Mouse (Mus musculus) urinary bladder, postnatal 36 days (tissue): Measurements from ENCODE around the gene Abca1.

Experiments used
- DNase-seq, 2 experiments: peaks; one replicate each; pipeline ENCODE4 v3.0.0; 2022; ENCODE audit warnings: low spot score in 2 of 2, mixed read lengths in 1 of 2

Abca1 gene

DNA sequence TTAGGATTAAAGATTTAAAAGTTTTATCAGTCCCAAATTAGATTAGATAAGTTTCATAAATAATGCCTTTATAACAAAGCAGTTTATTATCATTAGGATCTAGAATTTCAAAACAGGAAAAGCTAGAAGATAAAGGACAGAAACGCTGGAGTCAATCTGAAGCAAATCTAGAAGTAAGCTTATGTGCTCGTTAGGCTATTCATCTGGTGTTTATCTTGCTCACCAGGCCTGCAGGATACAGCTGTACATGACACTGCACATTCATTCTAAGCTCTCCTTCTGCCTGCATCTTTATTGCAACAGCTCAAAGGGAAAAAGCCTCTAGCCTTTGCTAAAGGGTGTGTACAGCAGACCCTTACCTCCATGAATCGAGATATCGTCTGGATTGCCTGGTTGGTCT, 74.1 kb downstream of the Abca1 start:
- no peak for DNase-seq

GRCm38 (mm10) chr4:53083071-53083470, 76.6 kb downstream of the Abca1 start:
- no peak for DNase-seq

DNA sequence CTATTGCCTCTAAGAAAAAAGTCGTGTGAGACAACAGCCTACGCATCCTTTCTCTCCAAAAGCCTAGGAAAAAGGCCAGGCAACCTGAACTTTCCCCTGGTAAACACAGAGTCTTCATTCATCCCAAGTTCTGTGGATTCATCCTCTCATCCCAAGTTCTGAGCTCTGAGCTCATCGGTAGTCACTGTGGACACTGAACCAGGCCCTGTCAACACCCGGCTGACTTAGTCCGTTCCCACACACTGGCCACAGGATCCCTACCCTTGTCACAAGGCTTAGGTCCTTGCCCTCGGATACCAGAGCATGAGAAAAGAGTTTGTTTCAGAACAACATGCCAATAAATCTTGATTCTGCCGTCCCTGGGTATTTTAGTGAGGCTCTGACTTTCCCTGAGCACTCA, 77.2 kb downstream of the Abca1 start:
- no peak for DNase-seq

GRCm38 (mm10) chr4:53081851-53082250, 77.8 kb downstream of the Abca1 start:
- no peak for DNase-seq

- DNase-seq: no peak
Measured at GRCm38 (mm10) chr4:53080290-53080689, 79.4 kb downstream of the Abca1 start.

- no peak for DNase-seq
Measured at GRCm38 (mm10) chr4:53078793-53079310, 80.8 kb downstream of the Abca1 start.

DNA sequence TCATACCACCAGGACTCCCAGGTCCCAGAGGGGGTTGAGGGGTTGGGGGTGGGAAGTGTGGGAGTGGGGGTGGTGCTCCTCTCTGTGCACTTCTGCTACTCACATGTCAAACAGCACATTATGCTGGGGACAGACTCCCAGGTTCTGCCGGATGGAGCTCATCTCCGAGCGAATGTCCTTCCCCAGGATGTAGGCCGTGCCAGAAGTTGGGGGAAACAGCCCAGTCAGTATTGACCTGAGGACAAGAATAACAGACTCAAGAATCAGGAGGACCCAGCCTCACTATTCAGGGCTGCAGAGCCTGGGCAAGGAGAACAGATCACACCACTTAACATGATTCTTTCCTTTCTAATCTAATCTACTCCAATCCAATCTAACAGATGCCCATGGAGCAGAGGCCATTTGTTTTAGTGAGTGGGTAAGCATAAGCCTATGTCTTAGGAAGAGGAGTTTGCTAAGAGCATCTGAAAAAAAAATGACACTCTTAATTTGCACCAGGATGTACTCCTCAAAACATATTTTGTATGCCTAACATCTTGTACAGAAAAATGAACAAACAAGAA, 82.8 kb downstream of the Abca1 start:
- DNase-seq: no peak

DNA sequence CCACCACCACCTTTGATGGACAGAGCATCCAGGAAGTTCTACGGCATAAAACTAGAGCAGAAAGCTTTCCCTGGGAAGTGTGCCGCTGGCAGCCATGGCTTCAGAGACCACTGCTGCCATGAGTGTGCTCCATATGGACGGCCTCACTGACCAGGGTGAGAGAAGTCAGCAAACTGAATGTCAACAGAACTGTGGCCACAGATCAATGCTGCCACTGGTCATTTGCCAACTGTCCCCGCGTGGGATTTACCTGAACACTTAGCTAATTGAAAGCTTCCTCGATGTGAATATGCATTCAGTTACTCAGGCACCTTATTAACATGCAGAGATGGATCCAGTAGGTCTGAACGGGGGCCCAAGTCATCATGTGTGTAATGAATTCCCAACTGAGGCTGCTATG, 86.7 kb downstream of the Abca1 start:
- no peak for DNase-seq

- no peak for DNase-seq
Measured at GRCm38 (mm10) chr4:53062301-53063008, 97.2 kb downstream of the Abca1 start.

DNA sequence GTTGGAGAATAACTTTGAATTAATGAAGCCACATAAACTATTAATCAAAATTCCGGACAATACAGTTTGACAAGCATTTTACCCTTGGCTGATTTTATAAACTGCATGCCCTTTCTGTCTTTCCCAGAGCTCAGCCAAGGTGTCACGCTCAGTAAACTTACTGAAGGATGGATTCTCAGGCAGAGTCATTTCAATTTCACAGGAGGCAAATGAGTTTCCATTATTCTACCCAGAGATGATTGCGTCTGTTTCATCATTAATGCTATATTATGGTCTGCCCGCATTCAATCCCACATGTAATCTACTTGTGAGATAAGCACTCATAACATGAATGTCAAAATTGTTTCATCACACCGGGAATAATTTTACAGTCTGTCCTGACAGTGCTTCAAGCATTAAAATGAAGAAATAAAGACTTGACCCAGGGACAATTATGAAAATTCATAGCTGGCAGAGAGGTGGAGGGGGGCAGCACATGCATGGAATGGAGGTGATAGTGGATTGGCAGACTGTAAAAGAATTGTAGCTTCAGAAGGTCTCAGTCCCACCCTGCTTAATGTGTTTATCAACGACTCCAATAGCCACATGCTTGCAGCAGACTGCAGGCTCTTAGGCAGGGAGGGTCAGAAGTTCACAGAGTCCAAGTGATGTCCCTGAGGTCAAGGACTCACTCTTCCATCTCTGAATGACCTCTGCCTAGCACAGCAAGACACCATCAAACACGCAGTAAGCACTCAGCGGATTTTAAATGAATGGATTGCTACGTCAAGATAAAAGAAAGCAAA, 113.3 kb downstream of the Abca1 start:
- no peak for DNase-seq

DNA sequence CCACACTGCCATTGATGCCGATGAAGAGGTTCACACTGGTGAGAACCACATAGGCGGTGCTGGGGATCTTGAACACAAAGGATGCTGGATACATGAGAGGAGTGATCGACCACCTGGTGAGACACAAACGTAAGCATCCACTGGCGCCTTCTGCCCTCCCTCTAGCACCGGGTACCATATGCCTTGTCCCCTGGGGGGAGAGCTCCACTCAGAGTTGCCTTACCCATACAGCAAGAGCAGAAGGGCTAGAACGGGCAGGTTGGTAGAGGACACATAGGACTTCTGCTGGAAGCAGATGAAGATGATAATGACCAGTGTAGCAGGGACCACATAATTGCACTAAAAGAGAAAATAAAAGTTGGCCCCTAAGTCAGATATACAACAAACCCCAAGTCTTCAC, 113.9 kb downstream of the Abca1 start:
- no peak for DNase-seq

DNA sequence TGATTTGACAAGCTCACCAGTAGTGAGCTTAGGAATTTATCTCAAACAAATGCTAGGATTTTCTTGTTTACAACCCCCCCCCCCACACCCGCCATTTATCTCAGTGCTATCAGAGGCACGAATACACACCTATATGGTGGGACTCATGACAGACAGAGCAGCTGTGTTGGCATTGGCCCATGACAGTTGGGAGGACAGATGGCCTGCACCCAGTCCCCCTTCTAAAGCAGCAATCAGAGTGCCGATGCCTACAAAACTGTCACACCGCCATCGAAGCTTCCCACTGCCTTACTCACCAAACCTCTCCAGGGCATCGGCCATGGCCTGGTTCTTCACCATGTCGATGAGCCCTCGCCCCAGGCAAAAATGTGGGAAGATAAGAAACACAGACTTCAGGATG, 115.9 kb downstream of the Abca1 start:
- DNase-seq: no peak

GRCm38 (mm10) chr4:53030326-53030948, 129.3 kb downstream of the Abca1 start:
- DNase-seq: no peak

DNA sequence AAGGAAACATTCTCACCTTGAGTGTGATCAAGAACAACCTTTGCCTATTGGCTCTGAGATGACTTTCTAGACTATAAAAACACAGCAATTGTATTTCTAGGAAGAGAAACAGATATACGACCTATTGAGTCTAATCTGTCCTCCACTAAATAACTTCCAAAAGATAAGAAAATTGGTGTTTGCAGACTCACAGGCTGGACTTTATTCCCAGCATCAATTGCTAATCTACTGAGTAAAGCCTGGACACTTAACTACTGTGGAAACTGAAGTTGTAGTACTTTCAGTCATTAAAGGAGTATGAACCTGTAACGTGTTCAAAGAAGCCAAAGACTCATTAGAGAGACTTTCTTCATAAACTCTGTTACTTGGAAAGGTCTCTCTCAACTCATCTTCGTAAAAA, 131.9 kb downstream of the Abca1 start:
- no peak for DNase-seq

DNA sequence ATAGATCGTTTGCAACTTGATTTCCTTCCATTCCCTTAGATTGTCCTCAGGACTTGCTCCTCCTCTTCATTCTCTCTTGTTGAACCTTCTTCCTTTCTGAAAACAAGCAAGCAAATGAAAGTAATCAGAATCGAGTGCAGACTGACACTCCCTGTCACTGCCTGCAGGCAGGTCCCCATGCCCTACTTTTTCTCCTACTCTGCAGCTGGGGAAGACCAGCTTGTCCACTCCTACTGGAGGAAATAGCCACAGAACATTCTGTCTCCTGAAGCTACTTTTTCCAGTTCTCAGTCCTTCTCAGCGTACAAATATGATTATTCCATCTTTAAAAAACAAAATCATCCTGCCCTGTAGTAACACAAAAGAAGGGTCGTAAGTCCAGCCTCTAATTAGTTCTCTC, 135.3 kb downstream of the Abca1 start:
- DNase-seq: no peak

DNA sequence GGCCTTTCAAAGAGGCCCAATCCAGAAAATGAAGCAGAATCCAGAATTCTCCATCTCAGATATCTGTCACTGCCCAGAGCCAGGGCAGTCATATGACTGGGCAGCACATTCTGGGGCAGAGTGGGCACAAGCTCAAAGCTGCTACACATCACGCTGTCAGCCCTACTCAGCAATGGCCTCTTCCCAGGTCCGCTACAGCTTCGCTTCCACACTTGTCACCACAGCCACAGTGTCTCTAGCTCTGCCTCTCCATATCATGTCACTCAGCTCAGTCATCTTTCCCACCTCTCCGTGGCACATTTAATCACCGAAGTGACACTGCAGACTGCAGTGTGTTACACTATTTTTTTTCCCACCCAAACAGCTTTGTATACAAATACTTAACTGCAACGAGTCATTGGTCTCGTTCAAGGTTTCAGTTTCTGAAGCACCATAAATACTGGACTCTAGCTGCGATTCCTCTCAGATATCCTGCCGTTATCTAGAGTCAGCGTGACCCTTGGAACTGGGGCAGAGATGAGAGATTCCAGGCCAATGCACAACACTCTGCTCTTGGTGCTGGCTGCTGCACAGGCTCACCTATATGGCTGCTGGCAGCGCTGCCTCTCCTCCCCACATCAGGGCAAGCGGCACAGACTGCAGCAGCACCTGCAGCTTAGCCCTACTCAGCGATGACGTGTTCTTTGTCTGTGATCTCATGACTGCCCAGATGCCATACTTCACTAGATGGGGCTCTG, 136.3 kb downstream of the Abca1 start:
- no peak for DNase-seq

DNA sequence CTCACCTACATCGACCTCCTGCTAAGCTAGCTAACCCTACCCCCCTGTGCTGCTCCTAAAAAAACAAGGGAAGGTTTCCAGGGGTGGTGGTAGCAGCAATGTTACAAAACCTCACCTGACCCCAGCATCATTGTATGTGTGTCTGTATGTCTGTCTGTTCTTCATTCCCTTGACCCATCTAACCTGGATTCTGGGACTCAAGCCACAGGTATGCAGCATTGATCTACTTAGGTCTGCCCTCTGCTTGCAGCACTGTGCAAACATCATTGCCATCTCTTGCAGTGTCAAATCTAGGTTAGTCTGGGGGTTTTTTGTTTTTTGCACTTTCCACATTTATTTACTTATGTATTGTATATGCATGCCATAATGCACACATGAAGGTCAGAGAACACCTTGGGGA, 141.3 kb downstream of the Abca1 start:
- no peak for DNase-seq

GRCm38 (mm10) chr4:53015024-53015423, 144.7 kb downstream of the Abca1 start:
- no peak for DNase-seq

DNA sequence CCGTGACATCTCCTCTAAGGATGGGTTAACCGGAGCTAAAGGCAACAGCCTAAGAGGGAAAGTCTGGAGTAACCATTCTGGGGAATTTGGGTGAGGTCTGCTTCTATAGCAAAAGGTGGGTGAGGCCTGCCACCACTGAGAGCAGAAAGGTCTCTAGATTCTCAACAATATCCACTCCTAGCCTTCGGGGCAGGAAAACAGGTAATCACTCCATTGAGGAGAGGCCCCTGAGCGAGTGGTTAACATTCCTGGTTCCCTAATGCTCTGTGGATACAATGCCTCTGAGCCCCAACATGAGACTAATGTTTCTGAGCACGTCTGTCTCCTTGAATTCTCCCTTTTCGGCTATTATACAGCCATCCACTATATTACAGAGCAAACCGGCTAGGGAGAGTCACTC, 145.3 kb downstream of the Abca1 start:
- no peak for DNase-seq

DNA sequence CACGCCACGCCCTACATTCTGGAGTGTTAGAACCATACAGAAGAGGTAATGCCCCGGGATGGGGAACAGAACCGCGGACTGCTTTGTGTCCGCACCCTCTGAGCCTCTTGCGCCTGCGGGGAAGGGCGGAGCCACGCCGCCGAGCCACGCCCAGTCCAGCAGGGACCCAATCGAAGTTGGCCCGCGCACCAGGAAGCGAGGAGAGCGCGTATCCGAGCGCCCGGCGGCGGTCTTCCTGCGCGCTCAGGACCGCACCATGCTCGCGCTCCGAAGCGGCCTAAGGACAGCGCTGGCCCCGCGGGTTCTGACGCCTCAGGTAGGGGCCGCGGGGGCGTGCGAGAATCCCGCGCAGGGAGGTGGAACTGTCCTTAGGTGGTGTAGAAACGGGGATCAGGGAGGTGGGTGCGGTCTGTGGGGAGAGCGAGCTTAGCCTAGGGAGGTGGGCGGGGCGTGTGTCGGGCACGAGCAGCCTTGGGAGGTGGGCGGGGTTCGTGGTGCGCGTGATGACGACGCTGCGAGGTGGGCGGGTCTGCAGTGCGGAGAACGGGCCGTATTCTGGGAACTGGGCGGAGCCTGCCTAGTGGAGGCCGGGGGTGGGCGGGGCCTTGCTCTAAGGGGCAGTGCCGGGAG, 147.8 kb downstream of the Abca1 start, which contains the start of gene Nipsnap3b:
Gene Nipsnap3b, plus strand, starts transcription at position 149 of the 630 bp plus-strand sequence.
- DNase-seq: peak; percentile 92 to 96

GRCm38 (mm10) chr4:53009871-53010270, 149.8 kb downstream of the Abca1 start:
- no peak for DNase-seq
